Mouse (Mus musculus) thymus, adult 2 months (tissue): ENCODE results near the gene Nexn. TPM values are rescaled to one million over a fixed set of nuclear protein-coding genes. Genes with fewer than 3 reads are reported as not detected.

Source experiments
- DNase-seq: peaks from one replicate; pipeline ENCODE4 v3.0.0; 2021
- H3K27ac ChIP-seq: fragments of 200-500 bp; 2 replicates; pipeline ENCODE4 v1.5.1; 2012; ENCODE audit warnings: low read length, control low read depth; ENCODE audit not compliant: control insufficient read depth, insufficient read depth
- H3K27me3 ChIP-seq: fragments of 200-500 bp; 2 replicates; pipeline ENCODE4 v1.6.1; 2012; ENCODE audit warnings: mild to moderate bottlenecking, low read length, moderate library complexity, mixed read lengths; ENCODE audit not compliant: control insufficient read depth, insufficient read depth
- H3K36me3 ChIP-seq: fragments of 200-500 bp; 2 replicates; pipeline ENCODE4 v1.6.1; 2012; ENCODE audit warnings: mild to moderate bottlenecking, low read length, moderate library complexity; ENCODE audit not compliant: control insufficient read depth, insufficient read depth
- H3K4me1 ChIP-seq: fragments of 200-500 bp; replicated peaks from 2 replicates; pipeline ENCODE4 v1.6.1; 2012; ENCODE audit warnings: low read length; ENCODE audit not compliant: control insufficient read depth, insufficient read depth
- H3K4me3 ChIP-seq: fragments of 200-500 bp; 2 replicates; pipeline ENCODE4 v1.5.1; 2012; ENCODE audit warnings: mild to moderate bottlenecking, low read length, control low read depth, moderate library complexity; ENCODE audit not compliant: control insufficient read depth, insufficient read depth
- CTCF ChIP-seq: fragments of 200-500 bp; IDR thresholded peaks from 2 replicates; pipeline ENCODE4 v1.5.1; 2012; ENCODE audit warnings: mild to moderate bottlenecking, control low read depth, low read length, moderate library complexity, borderline replicate concordance; ENCODE audit not compliant: control insufficient read depth, poor library complexity, insufficient read depth; ENCODE audit errors: extremely low read depth
- POLR2A ChIP-seq: fragments of 200-500 bp; IDR thresholded peaks from 2 replicates; pipeline ENCODE4 v1.6.1; 2012; ENCODE audit warnings: mild to moderate bottlenecking, low read length, control low read depth, moderate library complexity; ENCODE audit not compliant: control insufficient read depth, poor library complexity, insufficient read depth; ENCODE audit errors: extremely low read depth
- WGBS: fragments of 180-500 bp; shearing (Covaris S2); methylation state at CpG from one replicate; pipeline ENCODE4 v1.1.7; 2018; 5-methylcytosine and 5-hydroxymethylcytosine counted together
- polyA plus RNA-seq: library from polyadenylated mRNA; depleted of rRNA; stranded (reverse); fragments of >200 nt; gene quantifications from 2 replicates; pipeline ENCODE4 v1.2.3, GENCODE M21; 2012

Gene Nexn
- polyA plus RNA-seq, 1 experiment, result 0.31 TPM

- H3K27ac ChIP-seq, result no peak overlapping the region
- no peaks in the 10 kb centered on the region for H3K36me3 ChIP-seq
- no peaks in the 10 kb centered on the region; the same call in 1 of the 2 replicates for H3K4me1 ChIP-seq
- H3K4me3 ChIP-seq, result no peak overlapping the region
- no peak for DNase-seq
- no peak for TF ChIP-seq CTCF
- TF ChIP-seq POLR2A, result no peak
- 96% methylated on average over 6 of the region's 6 CpGs for WGBS
- H3K27me3 ChIP-seq, result no peaks in the 10 kb centered on the region
Observed at GRCm38 (mm10) chr3:152304093-152304815, 38.1 kb upstream of the Nexn start.

GRCm38 (mm10) chr3:152302991-152303390, 36.8 kb upstream of the Nexn start:
- WGBS, result 97% methylated on average over 9 of the region's 9 CpGs
- Histone ChIP-seq H3K4me1 (no peaks in the 10 kb centered on the region; the same call in 1 of the 2 replicates), H3K27me3 (no peaks in the 10 kb centered on the region), H3K36me3 (no peaks in the 10 kb centered on the region), H3K4me3 (no peak overlapping the region), H3K27ac (no peak overlapping the region)
- no peak for DNase-seq
- TF ChIP-seq POLR2A (no peak), CTCF (no peak)

GRCm38 (mm10) chr3:152300376-152301337, 34.5 kb upstream of the Nexn start:
- Histone ChIP-seq H3K4me1 (no peaks in the 10 kb centered on the region; the same call in 1 of the 2 replicates), H3K4me3 (no peak overlapping the region), H3K27ac (no peak overlapping the region), H3K36me3 (peaks cover 5% of the 10 kb centered on the region), H3K27me3 (no peaks in the 10 kb centered on the region)
- DNase-seq, result peak; percentile 9
- 96% methylated on average over 14 of the region's 14 CpGs for WGBS
- no peak for TF ChIP-seq POLR2A
- no peak for TF ChIP-seq CTCF

- 97% methylated on average over 5 of the region's 5 CpGs for WGBS
Observed at GRCm38 (mm10) chr3:152295896-152296295, 29.7 kb upstream of the Nexn start.

GRCm38 (mm10) chr3:152294400-152294799, 28.2 kb upstream of the Nexn start:
- no peak overlapping the region for H3K27ac ChIP-seq
- no peak overlapping the region for H3K4me3 ChIP-seq
- WGBS, result 91% methylated on average over 3 of the region's 3 CpGs
- no peaks in the 10 kb centered on the region for H3K27me3 ChIP-seq
- DNase-seq, result no peak
- H3K36me3 ChIP-seq, result peaks cover 5% of the 10 kb centered on the region
- TF ChIP-seq POLR2A, result no peak
- TF ChIP-seq CTCF, result no peak
- no peaks in the 10 kb centered on the region for H3K4me1 ChIP-seq

More at GRCm38 (mm10) chr3:152295896-152296295, 29.7 kb upstream of the Nexn start:
- DNase-seq, result no peak
- no peak overlapping the region for H3K4me3 ChIP-seq
- peaks cover 5% of the 10 kb centered on the region for H3K36me3 ChIP-seq
- no peaks in the 10 kb centered on the region for H3K27me3 ChIP-seq
- no peaks in the 10 kb centered on the region for H3K4me1 ChIP-seq
- TF ChIP-seq POLR2A (no peak), CTCF (no peak)
- no peak overlapping the region for H3K27ac ChIP-seq

- Histone ChIP-seq H3K27me3 (no peaks in the 10 kb centered on the region), H3K36me3 (peaks cover 5% of the 10 kb centered on the region), H3K4me1 (no peaks in the 10 kb centered on the region), H3K4me3 (no peak overlapping the region), H3K27ac (no peak overlapping the region)
- no peak for DNase-seq
- 96% methylated on average over 13 of the region's 13 CpGs for WGBS
- TF ChIP-seq CTCF (no peak), POLR2A (no peak)
Observed at GRCm38 (mm10) chr3:152293530-152294181, 27.5 kb upstream of the Nexn start.
